Mouse (Mus musculus) forebrain, embryonic 15.5 days (tissue): ENCODE results near the gene Mea1. TPM values are rescaled to one million over a fixed set of nuclear protein-coding genes. Genes with fewer than 3 reads are reported as not detected.

ENCODE experiments used
- ATAC-seq: fragments of 200-750 bp; cut with Nextera tagmentation; replicated peaks from 2 replicates; pipeline ENCODE4 v1.8.0; 2017; ENCODE audit warnings: mild to moderate bottlenecking, moderate TSS enrichment, moderate library complexity
- H3K27ac ChIP-seq: fragments of 300-500 bp; sonication (generic); replicated peaks from 2 replicates; pipeline ENCODE4 v1.5.1; 2015; ENCODE audit warnings: mild to moderate bottlenecking, inconsistent platforms
- H3K27me3 ChIP-seq: fragments of 300-500 bp; sonication (generic); 2 replicates; pipeline ENCODE4 v1.6.1; 2015; ENCODE audit warnings: inconsistent platforms
- H3K36me3 ChIP-seq: fragments of 300-500 bp; sonication (generic); 2 replicates; pipeline ENCODE4 v1.6.1; 2015; ENCODE audit warnings: mild to moderate bottlenecking, inconsistent platforms
- H3K4me1 ChIP-seq: fragments of 300-500 bp; sonication (generic); 2 replicates; pipeline ENCODE4 v1.6.1; 2015; ENCODE audit warnings: inconsistent platforms
- H3K4me2 ChIP-seq: fragments of 300-500 bp; sonication (generic); replicated peaks from 2 replicates; pipeline ENCODE4 v1.6.1; 2015; ENCODE audit warnings: mild to moderate bottlenecking, inconsistent platforms
- H3K4me3 ChIP-seq: fragments of 300-500 bp; sonication (generic); 2 replicates; pipeline ENCODE4 v1.5.1; 2015; ENCODE audit warnings: mild to moderate bottlenecking, inconsistent platforms
- H3K9ac ChIP-seq: fragments of 300-500 bp; sonication (generic); replicated peaks from 2 replicates; pipeline ENCODE4 v1.6.1; 2015; ENCODE audit warnings: mild to moderate bottlenecking, inconsistent platforms
- H3K9me3 ChIP-seq: fragments of 300-500 bp; sonication (generic); 2 replicates; pipeline ENCODE4 v1.6.1; 2016; ENCODE audit warnings: inconsistent platforms
- WGBS: fragments of 180-500 bp; shearing (Covaris S2); methylation state at CpG from one replicate; pipeline ENCODE4 v1.1.7; 2015; ENCODE audit warnings: mixed read lengths; 5-methylcytosine and 5-hydroxymethylcytosine counted together
- polyA plus RNA-seq: library from polyadenylated mRNA; unstranded; fragments of >200 nt; fragmentation: Nextera tagmentation; extraction: Ambion mirVana; gene quantifications from 2 replicates; pipeline ENCODE4 v1.2.1, GENCODE M21; 2015

The Mea1 gene
- polyA plus RNA-seq, 1 experiment from 2014 or later, result 214 TPM

DNA sequence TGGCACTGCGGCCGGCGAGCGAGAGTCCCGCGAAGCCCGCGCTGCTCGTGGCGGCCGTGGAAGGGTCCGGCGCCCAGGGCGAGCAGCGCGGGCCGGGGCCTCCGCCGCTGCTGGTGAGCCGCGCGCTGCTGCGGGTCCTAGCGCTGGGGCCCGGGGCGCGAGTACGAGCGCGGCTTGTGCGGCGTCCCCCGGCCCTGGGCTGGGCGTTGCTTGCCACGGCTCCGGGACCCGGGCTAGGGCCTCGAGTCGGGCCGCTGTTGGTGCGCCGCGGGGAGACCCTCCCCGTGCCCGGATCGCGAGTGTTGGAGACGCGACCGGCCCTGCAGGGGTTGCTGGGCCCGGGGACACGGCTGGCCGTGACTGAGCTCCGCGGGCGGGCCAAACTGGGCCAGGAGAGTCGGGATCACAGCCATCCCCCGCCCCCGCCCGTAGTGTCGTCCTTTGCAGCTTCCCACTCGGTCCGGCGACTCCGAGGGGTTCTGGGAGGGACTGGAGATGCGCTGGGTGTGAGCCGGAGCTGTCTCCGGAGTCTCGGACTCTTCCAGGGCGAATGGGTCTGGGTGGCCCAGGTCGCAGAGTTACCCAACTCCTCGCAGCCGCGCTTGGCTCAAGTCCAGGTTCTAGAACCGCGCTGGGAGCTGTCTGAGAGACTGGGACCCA is 33.1 kb downstream of the Mea1 start:
- H3K36me3 ChIP-seq, result peaks cover 16% of the 10 kb centered on the region; the same call in 1 of the 2 replicates
- no peaks in the 10 kb centered on the region for H3K27me3 ChIP-seq
- under 1% methylated on average over 73 of the region's 76 CpGs for WGBS
- peak overlapping the region; percentile 85 for H3K9ac ChIP-seq
- peak overlapping the region; percentile 88 for H3K27ac ChIP-seq
- peak overlapping the region; percentile 99 for H3K4me2 ChIP-seq
- ATAC-seq, result peak; percentile 62
- H3K4me3 ChIP-seq, result peak overlapping the region; percentile 99
- no peaks in the 10 kb centered on the region for H3K9me3 ChIP-seq
- peaks cover 19% of the 10 kb centered on the region for H3K4me1 ChIP-seq

DNA sequence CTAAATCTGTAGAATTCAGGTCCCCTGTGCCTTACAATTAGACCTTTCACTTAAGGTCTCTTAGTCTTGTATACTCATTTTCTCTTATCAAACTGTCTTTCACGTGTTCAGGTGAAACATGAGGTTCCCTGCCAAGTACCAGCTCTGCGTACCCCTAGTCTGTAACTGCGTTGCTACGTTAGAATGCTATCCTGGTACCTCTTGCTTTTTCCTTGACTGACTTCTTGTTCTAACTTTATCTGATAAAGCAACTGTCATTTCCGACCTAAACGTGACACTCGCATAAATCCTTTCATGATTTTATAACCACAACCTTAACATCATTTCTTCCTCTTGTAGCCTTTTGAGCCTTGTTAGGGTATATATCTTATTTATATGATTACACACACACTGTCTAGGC is 33.8 kb downstream of the Mea1 start:
- H3K27me3 ChIP-seq, result no peaks in the 10 kb centered on the region
- no peak overlapping the region for H3K9ac ChIP-seq
- no peaks in the 10 kb centered on the region for H3K9me3 ChIP-seq
- H3K27ac ChIP-seq, result no peak overlapping the region
- peaks cover 16% of the 10 kb centered on the region; the same call in 1 of the 2 replicates for H3K36me3 ChIP-seq
- peak overlapping the region; percentile 99 for H3K4me2 ChIP-seq
- no peak for ATAC-seq
- H3K4me3 ChIP-seq, result peak overlapping the region; percentile 99
- WGBS, result 75% methylated on average over 7 of the region's 7 CpGs
- peaks cover 19% of the 10 kb centered on the region for H3K4me1 ChIP-seq

DNA sequence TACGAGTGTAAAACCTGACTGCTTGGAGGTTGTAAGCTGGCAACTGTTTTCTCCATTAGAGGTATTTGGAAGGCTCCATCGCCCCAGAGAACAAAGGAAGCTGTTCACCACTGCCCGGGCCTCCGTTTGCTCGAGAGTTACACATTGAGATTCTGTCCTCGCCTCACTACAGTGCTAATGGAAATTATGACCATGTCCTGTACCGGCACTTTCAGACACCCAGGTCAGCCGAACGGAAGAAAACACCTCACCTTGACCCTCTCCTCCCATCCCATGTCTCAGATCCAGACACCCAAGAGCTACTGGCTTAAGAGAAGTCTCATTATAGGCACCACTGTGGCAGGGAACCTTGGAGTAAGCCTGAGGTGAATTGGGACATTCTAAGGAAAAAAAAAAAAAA is 35.3 kb downstream of the Mea1 start:
- WGBS, result 91% methylated on average over 9 of the region's 9 CpGs
- no peak for ATAC-seq
- H3K4me2 ChIP-seq, result no peak overlapping the region

DNA sequence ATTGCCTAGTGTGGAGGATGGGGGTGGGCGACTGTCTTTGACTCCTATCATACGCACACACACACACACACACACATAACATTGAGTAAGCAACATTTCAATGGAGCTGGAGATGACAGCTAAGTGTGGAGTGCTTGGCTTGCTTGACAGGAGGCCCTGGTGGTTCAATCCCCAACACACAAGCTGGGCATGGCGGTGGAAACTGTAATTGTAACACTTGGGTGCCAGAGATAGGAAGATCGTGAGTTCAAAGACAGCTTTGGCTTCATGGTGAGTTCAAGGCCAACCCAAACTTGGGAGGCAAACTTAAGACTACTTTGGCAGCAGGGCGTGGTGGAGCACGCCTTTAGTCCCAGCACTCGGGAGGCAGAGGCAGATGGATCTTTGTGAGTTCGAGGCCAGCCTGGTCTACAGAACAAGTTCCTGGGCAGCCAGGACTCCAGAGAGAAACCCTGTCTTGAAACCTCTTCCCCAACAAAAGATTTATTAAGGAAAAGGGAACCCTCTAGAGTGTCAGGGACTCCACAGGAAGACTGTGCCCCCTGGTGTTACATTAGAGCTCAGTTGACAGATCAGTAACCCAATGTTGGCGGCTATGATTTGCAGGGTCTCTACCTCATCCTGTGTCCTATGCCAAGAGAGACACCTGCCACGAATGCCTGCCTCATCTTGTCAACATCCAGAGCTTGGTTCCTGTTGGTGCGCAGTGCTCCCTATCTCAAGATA is 36.3 kb downstream of the Mea1 start:
- Histone ChIP-seq H3K27me3 (no peaks in the 10 kb centered on the region), H3K4me1 (peaks cover 19% of the 10 kb centered on the region), H3K36me3 (peaks cover 16% of the 10 kb centered on the region; the same call in 1 of the 2 replicates), H3K4me2 (no peak overlapping the region), H3K9ac (no peak overlapping the region), H3K9me3 (no peaks in the 10 kb centered on the region), H3K4me3 (no peak overlapping the region), H3K27ac (no peak overlapping the region)
- ATAC-seq, result no peak
- WGBS, result 96% methylated on average over 11 of the region's 11 CpGs

More for the DNA sequence above, 35.3 kb downstream of the Mea1 start:
- Histone ChIP-seq H3K9me3 (no peaks in the 10 kb centered on the region), H3K27ac (no peak overlapping the region), H3K9ac (no peak overlapping the region), H3K4me1 (peaks cover 19% of the 10 kb centered on the region), H3K36me3 (peaks cover 16% of the 10 kb centered on the region; the same call in 1 of the 2 replicates), H3K4me3 (no peak overlapping the region), H3K27me3 (no peaks in the 10 kb centered on the region)

DNA sequence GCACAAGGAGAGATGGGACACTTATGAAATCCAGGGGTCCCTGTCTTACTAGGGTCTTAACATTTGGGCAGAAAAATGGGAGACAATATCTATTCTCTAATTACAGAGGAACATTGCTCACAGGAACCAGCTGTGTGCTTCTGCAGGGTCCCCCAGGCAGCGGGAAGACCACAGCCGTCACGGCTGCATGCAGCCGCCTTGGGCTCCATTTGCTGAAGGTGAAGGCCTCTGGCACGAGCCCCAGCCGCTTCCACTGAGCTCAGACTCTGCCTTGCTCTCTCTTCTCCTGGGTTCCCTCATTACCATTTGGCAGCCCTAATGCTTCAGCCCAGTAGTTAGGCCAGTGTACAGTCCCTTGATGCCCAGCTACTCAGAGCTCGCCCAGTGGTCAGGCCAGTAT is 42.5 kb downstream of the Mea1 start:
- no peak overlapping the region for H3K4me2 ChIP-seq
- 83% methylated on average over 7 of the region's 7 CpGs for WGBS
- no peak overlapping the region for H3K9ac ChIP-seq
- H3K4me1 ChIP-seq, result no peaks in the 10 kb centered on the region
- H3K27ac ChIP-seq, result no peak overlapping the region
- H3K9me3 ChIP-seq, result no peaks in the 10 kb centered on the region
- H3K27me3 ChIP-seq, result no peaks in the 10 kb centered on the region
- no peak for ATAC-seq
- peaks cover 16% of the 10 kb centered on the region; the same call in 1 of the 2 replicates for H3K36me3 ChIP-seq
- no peak overlapping the region for H3K4me3 ChIP-seq

DNA sequence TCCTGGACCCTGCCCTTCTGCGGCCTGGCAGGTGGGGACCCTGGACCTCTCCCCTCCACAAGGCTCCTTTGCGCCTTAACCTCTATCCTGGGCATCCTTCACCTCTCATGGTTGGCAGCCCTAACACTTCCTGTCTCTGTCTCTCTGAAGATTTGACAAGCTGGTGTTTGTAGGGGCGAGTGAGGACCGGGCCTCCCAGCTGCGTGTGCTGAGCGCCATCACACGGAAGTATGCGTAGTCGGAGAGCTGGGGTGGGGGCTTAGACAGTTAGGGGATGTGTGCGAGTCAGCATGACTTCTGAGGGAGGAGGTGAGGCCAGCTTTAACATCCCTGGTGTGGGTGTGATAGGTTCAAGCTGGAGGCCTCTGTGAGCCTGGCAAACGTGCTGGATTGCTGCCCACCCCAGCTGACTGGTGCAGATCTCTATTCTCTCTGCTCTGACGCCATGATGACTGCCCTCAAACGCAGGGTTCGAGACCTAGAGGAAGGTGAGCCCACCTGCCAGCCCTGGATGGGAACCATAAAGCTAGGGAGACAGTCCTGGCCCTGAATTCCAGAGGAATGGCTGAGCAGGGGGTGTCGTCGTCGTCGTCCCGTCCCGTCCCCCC is 46.0 kb downstream of the Mea1 start:
- no peak overlapping the region for H3K9ac ChIP-seq
- no peak overlapping the region for H3K4me3 ChIP-seq
- 82% methylated on average over 20 of the region's 20 CpGs for WGBS
- H3K4me1 ChIP-seq, result 0 out of 2 replicates have a peak, but pooled peaks cover 5% of the 10 kb centered on the region
- peaks cover 7% of the 10 kb centered on the region; the same call in 1 of the 2 replicates for H3K27me3 ChIP-seq
- no peaks in the 10 kb centered on the region for H3K9me3 ChIP-seq
- H3K27ac ChIP-seq, result no peak overlapping the region
- H3K36me3 ChIP-seq, result peaks cover 16% of the 10 kb centered on the region; the same call in 1 of the 2 replicates
- no peak for ATAC-seq
- H3K4me2 ChIP-seq, result no peak overlapping the region

DNA sequence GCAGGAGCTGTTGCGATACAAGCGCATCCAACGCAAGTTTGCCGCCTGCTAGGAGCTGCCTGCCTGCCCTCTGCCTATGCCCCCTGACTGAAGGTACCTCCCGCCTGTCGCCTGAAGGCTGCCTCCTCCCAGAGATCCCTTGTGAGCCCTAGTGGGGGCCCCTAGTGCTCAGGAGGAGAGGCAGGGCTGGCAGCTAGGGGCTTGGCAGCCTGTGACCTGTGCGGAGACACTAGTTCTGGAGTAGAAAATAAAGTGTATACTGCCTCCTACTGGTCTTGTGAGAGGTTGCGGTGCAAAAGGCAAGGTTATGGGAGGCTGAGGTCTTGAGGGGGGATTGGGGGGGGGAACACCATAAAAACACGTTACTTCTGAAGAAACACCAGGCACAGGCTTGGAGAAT is 46.7 kb downstream of the Mea1 start:
- WGBS, result 47% methylated on average over 9 of the region's 9 CpGs
- Histone ChIP-seq H3K4me2 (no peak overlapping the region), H3K9ac (no peak overlapping the region), H3K4me3 (no peak overlapping the region), H3K27ac (no peak overlapping the region), H3K9me3 (no peaks in the 10 kb centered on the region), H3K36me3 (peaks cover 16% of the 10 kb centered on the region; the same call in 1 of the 2 replicates), H3K4me1 (0 out of 2 replicates have a peak, but pooled peaks cover 5% of the 10 kb centered on the region), H3K27me3 (peaks cover 7% of the 10 kb centered on the region; the same call in 1 of the 2 replicates)
- ATAC-seq, result no peak

DNA sequence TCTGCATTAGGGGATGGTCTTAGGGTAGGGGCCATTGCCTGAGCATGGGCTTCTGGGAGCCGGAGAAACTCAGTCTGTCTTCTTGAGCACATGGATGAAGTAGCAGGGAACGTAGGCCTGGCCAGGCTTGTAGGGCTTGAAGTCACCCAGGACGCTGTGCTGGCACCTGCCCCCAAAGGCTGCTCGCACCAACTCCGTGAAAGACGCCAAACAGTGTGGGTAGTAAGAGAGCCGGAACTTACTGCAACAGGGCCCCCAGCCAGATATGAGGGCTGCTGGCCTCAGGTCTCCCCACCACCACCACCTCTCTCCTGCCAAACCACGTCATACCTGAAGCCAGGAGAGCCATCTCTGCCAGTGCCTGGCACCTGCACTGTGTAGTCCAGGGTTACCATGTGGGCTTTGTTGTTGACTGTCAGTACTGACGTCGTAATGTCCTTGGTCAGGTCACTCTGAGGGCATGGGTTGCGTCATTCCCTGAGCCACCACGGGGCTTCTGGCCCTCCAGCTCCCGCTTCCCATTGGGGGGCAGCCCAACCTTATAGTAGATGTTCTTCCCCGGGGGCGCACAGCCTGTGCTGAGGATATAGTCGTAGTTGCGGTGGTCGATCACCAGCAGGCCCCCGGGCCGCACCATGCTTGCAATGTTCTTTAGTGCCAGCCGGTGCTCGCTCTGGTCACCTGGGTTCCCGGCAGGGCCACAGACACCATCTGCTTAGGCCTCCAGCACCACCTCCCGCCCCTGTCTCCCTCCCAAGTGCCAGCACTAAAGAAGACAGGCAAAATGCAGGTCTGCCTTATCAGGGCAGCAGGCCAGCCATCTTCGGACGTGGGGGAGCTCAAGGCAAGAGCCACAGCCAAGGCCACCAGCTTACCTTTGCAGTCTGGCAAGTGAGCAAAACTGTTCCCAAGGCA is 47.4 kb downstream of the Mea1 start:
- 93% methylated on average over 26 of the region's 26 CpGs for WGBS

DNA sequence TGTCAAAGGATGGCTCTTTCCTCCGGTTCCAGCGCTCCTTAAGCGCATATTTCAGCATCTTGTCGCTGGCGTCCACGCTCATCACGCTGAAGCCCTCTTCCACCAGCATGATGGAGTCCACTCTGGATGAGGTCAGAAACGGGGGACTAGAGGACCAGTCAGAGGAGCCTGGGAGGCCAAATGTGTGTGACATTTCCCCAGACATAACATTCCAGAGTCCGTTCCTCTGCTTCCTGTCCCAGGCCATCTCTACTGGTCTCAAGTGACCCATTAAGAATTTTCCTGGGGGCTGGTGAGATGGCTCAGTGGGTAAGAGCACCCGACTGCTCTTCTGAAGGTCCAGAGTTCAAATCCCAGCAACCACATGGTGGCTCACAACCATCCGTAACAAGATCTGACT is 48.7 kb downstream of the Mea1 start:
- 90% methylated on average over 11 of the region's 11 CpGs for WGBS
- no peak overlapping the region for H3K4me3 ChIP-seq
- H3K36me3 ChIP-seq, result peaks cover 11% of the 10 kb centered on the region; the same call in 1 of the 2 replicates
- ATAC-seq, result no peak
- H3K9ac ChIP-seq, result no peak overlapping the region
- H3K9me3 ChIP-seq, result no peaks in the 10 kb centered on the region
- H3K27me3 ChIP-seq, result peaks cover 7% of the 10 kb centered on the region; the same call in 1 of the 2 replicates
- no peak overlapping the region for H3K27ac ChIP-seq
- no peak overlapping the region for H3K4me2 ChIP-seq
- H3K4me1 ChIP-seq, result 0 out of 2 replicates have a peak, but pooled peaks cover 5% of the 10 kb centered on the region

More for the DNA sequence above, 47.4 kb downstream of the Mea1 start:
- no peak for ATAC-seq
- Histone ChIP-seq H3K27me3 (peaks cover 7% of the 10 kb centered on the region; the same call in 1 of the 2 replicates), H3K27ac (no peak overlapping the region), H3K9ac (no peak overlapping the region), H3K36me3 (peaks cover 16% of the 10 kb centered on the region; the same call in 1 of the 2 replicates), H3K4me3 (no peak overlapping the region), H3K4me2 (no peak overlapping the region), H3K9me3 (no peaks in the 10 kb centered on the region), H3K4me1 (0 out of 2 replicates have a peak, but pooled peaks cover 5% of the 10 kb centered on the region)

DNA sequence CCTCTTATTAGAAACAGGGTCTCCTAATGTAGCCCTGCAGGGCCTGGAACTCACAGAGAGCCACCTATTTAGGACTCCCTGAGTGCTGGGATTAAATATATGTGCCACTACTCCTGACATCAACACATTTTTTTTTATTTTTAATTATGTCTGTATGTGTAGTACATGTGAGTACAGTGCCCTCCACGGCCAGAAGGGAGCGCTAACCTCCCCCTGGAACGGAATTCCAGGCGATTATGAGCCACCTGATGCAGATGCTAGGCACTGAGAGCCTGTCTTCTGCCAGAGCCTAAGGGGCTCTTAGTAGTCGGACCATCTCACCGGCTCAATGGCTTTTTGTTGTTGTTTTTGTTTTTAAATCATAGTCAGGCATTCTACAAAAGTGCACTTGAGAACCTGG is 49.4 kb downstream of the Mea1 start:
- no peak for ATAC-seq
- 36% methylated on average over 6 of the region's 6 CpGs for WGBS
- peaks cover 11% of the 10 kb centered on the region; the same call in 1 of the 2 replicates for H3K36me3 ChIP-seq
- 0 out of 2 replicates have a peak, but pooled peaks cover 5% of the 10 kb centered on the region for H3K4me1 ChIP-seq
- H3K9ac ChIP-seq, result no peak overlapping the region
- H3K27ac ChIP-seq, result no peak overlapping the region
- no peak overlapping the region for H3K4me2 ChIP-seq
- H3K9me3 ChIP-seq, result no peaks in the 10 kb centered on the region
- peaks cover 7% of the 10 kb centered on the region; the same call in 1 of the 2 replicates for H3K27me3 ChIP-seq
- no peak overlapping the region for H3K4me3 ChIP-seq

DNA sequence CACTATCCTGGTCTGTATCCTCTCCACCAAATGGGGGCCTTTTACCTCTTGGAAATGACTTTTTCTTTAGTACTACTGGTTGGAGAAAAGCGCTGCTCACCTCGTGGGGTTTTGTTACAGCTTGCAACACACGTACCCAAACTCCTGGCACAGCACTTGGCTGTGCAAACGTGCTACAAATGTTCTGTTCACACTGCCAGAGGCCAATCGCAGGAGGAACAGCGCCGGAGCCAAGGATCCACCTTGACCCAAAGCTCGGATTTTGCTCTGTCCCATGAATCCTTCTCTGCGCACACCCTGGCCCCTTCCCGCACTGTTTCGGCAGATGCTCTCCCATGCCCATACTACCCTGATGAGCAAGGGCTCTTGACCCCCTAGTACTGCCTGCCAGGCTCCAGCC is 49.9 kb downstream of the Mea1 start:
- Histone ChIP-seq H3K27ac (no peak overlapping the region), H3K9me3 (no peaks in the 10 kb centered on the region), H3K27me3 (peaks cover 7% of the 10 kb centered on the region; the same call in 1 of the 2 replicates), H3K9ac (no peak overlapping the region), H3K36me3 (peaks cover 7% of the 10 kb centered on the region; the same call in 1 of the 2 replicates), H3K4me2 (no peak overlapping the region), H3K4me3 (no peak overlapping the region), H3K4me1 (0 out of 2 replicates have a peak, but pooled peaks cover 5% of the 10 kb centered on the region)
- no peak for ATAC-seq
- WGBS, result 50% methylated on average over 11 of the region's 11 CpGs
